9 mouse cellular contexts compared by ENCODE assay signal in genomic region chr6:115650476-115651427, GRCm38 (mm10). TPM values are rescaled to one million over a fixed set of nuclear protein-coding genes. Genes with fewer than 3 reads are reported as not detected.
DNase-seq lines count a peak whose midpoint lies in the region; ATAC-seq and TF ChIP-seq lines count a peak whose summit lies in the region.
"Had no signal": no experiment of that assay in that cellular context is flagged by ENCODE, and none has a peak within 500 bp of the region (broad histone marks: within the 10 kb centered on the region; RNA-seq: fewer than 3 reads in every experiment).

No protein-coding gene starts in this region.

- ATAC-seq in heart, postnatal 0 days (ENCODE audit: insufficient read depth, low read depth) = peak; percentile 82

- no peak for TF ChIP-seq EP300 in heart, postnatal 0 days (IDR thresholded peaks at IDR 0.05; ENCODE audit: low read depth)

- H3K4me3 ChIP-seq in heart, postnatal 0 days (ENCODE audit: low read depth, low read length) = no peak overlapping the region
- H3K4me3 ChIP-seq: limb, embryonic 12.5 days had no signal

- H3K36me3 ChIP-seq in heart, postnatal 0 days (replicated peaks; ENCODE audit: control insufficient read depth, insufficient read depth, low read length) = no peaks in the 10 kb centered on the region
- H3K36me3 ChIP-seq: limb, embryonic 12.5 days had no signal

- DNase-seq in gastrocnemius, postnatal 25 days = peak; percentile 16
- DNase-seq in gastrocnemius, postnatal 4 days (ENCODE audit: low spot score in 2 of 2) = no peak
- peak; percentile 67 for DNase-seq in WW6 (ENCODE audit: low read depth, low spot score)
- peak; percentile 47 for DNase-seq in heart, postnatal 0 days (ENCODE audit: low spot score)
- DNase-seq in lung, postnatal 4 days = peak; percentile 22 to 26
- DNase-seq in cerebellum, postnatal 14 days = no peak
- DNase-seq in right cerebral cortex, postnatal 10 days (ENCODE audit: low spot score in 2 of 2) = no peak
- DNase-seq in frontal cortex, postnatal 25 days (ENCODE audit: low spot score in 2 of 2) = no peak

- H3K27ac ChIP-seq in heart, postnatal 0 days (ENCODE audit: low read depth) = peak overlapping the region; percentile 77
- H3K27ac ChIP-seq: limb, embryonic 12.5 days had no signal

- H3K27me3 ChIP-seq in heart, postnatal 0 days (ENCODE audit: control insufficient read depth, insufficient read depth, low read length) = no peaks in the 10 kb centered on the region
- H3K27me3 ChIP-seq: limb, embryonic 12.5 days had no signal

- TF ChIP-seq CTCF in heart, postnatal 0 days (IDR thresholded peaks at IDR 0.05; ENCODE audit: low read depth) = no peak

- H3K9ac ChIP-seq in heart, postnatal 0 days (replicated peaks; ENCODE audit: low read depth, low read length) = no peak overlapping the region
- H3K9ac ChIP-seq: limb, embryonic 12.5 days had no signal

- no peak overlapping the region for H3K4me2 ChIP-seq in heart, postnatal 0 days (ENCODE audit: low read depth, low read length)
- H3K4me2 ChIP-seq: limb, embryonic 12.5 days had no signal

- WGBS in heart, postnatal 0 days = 26% methylated on average over 5 of the region's 5 CpGs

- H3K9me3 ChIP-seq in heart, postnatal 0 days (replicated peaks; ENCODE audit: control insufficient read depth, low read length) = no peaks in the 10 kb centered on the region
- H3K9me3 ChIP-seq: limb, embryonic 12.5 days had no signal

- peaks cover 27% of the 10 kb centered on the region for H3K4me1 ChIP-seq in heart, postnatal 0 days (ENCODE audit: control insufficient read depth, insufficient read depth)

RNA-seq across cellular contexts. Expression of gene Raf1, which starts 25.7 kb away (rescaled TPM):
- total RNA-seq in gastrocnemius, postnatal 25 days (2021) = 100 to 1,000 TPM; 105 to 129 TPM
- 100 to 1,000 TPM; 123 to 137 TPM for total RNA-seq in gastrocnemius, postnatal 4 days (2021)
- 182 and 204 TPM in 2 replicates for total RNA-seq in heart, postnatal 0 days (2014; rRNA removed; ENCODE audit: low replicate concordance)
- 72.3 and 80.6 TPM in 2 replicates for polyA plus RNA-seq in heart, postnatal 0 days (2015; fragmentation: Nextera tagmentation; extraction: Ambion mirVana)

RNA-seq across cellular contexts. Expression of gene Mkrn2, which starts 49.0 kb away (rescaled TPM):
- 10 to 100 TPM; 37.9 to 42.3 TPM for total RNA-seq in gastrocnemius, postnatal 25 days (2021)
- total RNA-seq in gastrocnemius, postnatal 4 days (2021) = 10 to 100 TPM; 38.2 to 40.9 TPM
- 17.9 and 71.3 TPM in 2 replicates for total RNA-seq in heart, postnatal 0 days (2014; rRNA removed; ENCODE audit: low replicate concordance)
- 29.6 and 31.3 TPM in 2 replicates for polyA plus RNA-seq in heart, postnatal 0 days (2015; fragmentation: Nextera tagmentation; extraction: Ambion mirVana)

RNA-seq across cellular contexts. Expression of gene Mkrn2os, which starts 58.4 kb away (rescaled TPM):
- under 1 TPM in 1 of 2 experiments, not detected in 1; 0.18 TPM for total RNA-seq in gastrocnemius, postnatal 25 days (2021)
- under 1 TPM; 0.26 to 0.29 TPM for total RNA-seq in gastrocnemius, postnatal 4 days (2021)
- not detected in 2 replicates for total RNA-seq in heart, postnatal 0 days (2014; rRNA removed; ENCODE audit: low replicate concordance)
- 0.37 and 0.44 TPM in 2 replicates for polyA plus RNA-seq in heart, postnatal 0 days (2015; fragmentation: Nextera tagmentation; extraction: Ambion mirVana)

Comparison
In these comparisons a context has a peak if more than half of its experiments do, and no peak if none do; other contexts are left out.
1. DNase-seq: peak in gastrocnemius, postnatal 25 days (single experiment), WW6 (single experiment), heart, postnatal 0 days (single experiment) and lung, postnatal 4 days (2 of 2); none in gastrocnemius, postnatal 4 days (0 of 2), cerebellum, postnatal 14 days (0 of 2), right cerebral cortex, postnatal 10 days (0 of 2) and frontal cortex, postnatal 25 days (0 of 2).